Mouse (Mus musculus): ENCODE data around the gene Dpp6.
"Not testable (repeated sequence)": the region's sequence is repeated elsewhere in the genome, so short reads cannot be mapped to it uniquely, and the experiment has no call there.

Gene Dpp6

GRCm38 (mm10) chr5:27501338-27501737, 684.3 kb downstream of the Dpp6 start, which contains the start of gene Speer4b:
Gene Speer4b, minus strand, starts transcription at chr5:27501438.
- in situ Hi-C loops (cut with MboI), result not testable (repeated sequence)

DNA sequence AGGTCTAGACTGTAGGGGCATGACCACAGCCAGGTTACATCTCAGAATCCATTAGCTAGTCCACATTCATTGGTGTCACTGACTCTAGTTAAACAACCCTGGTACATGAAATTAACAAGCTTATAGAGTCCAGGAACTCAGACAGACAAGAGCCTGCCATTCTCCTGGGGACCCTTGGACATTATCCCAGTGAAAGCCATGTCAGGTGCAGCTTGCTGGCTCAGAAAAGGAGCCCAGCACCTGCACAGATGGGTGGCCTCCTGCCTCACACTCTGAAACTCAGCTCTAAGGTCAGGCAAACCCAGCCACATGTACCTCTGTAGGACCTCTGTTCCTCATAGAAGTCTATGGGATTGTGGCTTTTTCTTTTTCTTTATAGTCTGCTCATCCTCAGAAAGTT, 701.7 kb downstream of the Dpp6 start:
- in situ Hi-C loops (cut with MboI), result no loop called here

- in situ Hi-C loops (cut with MboI), result no loop called here
Observed at GRCm38 (mm10) chr5:27526906-27527305, 709.9 kb downstream of the Dpp6 start.

DNA sequence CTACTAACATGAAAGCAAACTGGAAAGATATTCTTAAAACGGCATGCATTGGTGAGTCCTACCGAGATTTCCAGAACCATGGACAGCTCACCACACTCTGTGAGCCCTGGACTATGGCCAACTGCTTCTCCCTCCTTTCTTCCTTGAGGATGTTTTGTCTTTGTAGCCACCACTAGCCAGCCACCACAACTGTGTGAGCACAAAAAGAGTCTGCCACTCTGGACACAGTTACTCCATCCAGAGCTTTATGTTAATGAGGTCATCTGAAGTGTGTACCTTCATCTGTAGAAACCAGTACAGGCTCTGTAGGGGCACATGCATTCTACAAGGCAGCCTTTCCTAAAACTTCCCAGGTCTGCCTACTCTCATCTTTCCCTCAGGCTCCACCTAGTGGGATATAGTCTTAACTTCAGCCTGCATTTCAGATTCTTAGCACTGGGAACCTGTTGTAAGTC, 727.8 kb downstream of the Dpp6 start:
- in situ Hi-C loops (cut with MboI), result no loop called here

GRCm38 (mm10) chr5:27549291-27549690, 732.3 kb downstream of the Dpp6 start:
- in situ Hi-C loops (cut with MboI), result no loop called here

- in situ Hi-C loops (cut with MboI), result no loop called here
Observed at GRCm38 (mm10) chr5:27565700-27566099, 748.7 kb downstream of the Dpp6 start.

- in situ Hi-C loops (cut with MboI), result no loop called here
Observed at GRCm38 (mm10) chr5:27587970-27588758, 771.2 kb downstream of the Dpp6 start.

GRCm38 (mm10) chr5:27604132-27604531, 787.1 kb downstream of the Dpp6 start:
- in situ Hi-C loops (cut with MboI), result no loop called here

DNA sequence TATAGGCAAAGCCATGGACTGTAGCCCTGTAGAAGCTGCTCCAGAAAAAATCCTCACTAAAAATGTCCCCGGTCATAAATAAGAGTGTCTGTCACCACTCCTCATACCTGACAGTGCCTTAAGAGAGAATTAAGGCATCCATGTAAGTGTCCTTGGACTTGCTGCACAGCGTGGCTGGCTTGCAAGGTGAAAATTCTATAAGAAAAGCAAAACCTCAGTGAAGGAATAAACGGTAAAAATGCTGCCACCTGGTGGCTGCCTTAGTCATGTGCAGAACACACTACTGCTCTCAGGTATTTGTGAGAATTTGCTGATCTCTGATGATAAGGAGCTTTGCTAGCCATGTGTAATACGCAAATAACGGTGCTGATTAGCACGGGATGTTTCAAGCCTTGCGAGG, 798.8 kb downstream of the Dpp6 start:
- in situ Hi-C loops (cut with MboI), result no loop called here

GRCm38 (mm10) chr5:27621811-27622210, 804.8 kb downstream of the Dpp6 start:
- in situ Hi-C loops (cut with MboI), result no loop called here

DNA sequence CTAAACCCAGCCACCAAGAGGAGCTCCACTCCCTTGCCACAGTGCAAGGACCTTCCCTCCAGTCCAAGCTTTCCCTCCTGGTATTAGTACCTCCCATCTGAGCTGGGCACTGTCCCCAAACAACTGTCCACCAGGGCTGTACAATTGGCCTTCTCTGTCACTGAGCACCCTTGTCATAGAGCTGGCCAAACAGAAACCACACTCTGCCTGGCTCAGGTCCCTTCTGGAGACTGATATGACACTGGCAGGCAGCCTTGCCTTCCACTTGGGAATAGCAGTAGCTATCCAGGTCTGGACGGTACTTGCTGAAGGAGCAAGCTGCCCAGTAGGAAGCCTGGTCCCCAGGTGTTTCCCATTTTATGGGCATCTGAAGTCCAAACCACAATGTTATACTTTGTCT, 806.9 kb downstream of the Dpp6 start:
- in situ Hi-C loops (cut with MboI), result no loop called here

- in situ Hi-C loops (cut with MboI), result no loop called here
Observed at GRCm38 (mm10) chr5:27632151-27632550, 815.1 kb downstream of the Dpp6 start.

DNA sequence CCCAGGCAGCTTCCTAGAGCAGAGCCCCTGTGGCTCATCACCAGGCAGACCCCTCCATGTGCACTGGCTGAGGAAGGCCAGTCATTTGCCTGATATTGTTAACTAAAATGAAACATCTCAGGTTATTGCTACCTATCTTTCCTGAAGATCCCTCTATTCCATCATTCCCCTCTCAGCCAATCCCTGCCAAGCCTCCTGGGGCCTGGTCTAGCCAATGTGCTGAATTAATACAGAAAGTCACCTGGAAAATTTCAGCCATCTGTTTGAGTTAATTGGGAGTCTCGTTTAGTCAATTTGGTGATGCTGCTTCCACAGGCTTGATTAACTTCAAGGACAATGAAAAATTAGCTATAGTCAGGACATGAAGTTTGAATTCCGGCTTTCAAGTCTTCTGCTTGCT, 818.9 kb downstream of the Dpp6 start:
- in situ Hi-C loops (cut with MboI), result no loop called here

- in situ Hi-C loops (cut with MboI), result no loop called here
Observed at GRCm38 (mm10) chr5:27641876-27642275, 824.9 kb downstream of the Dpp6 start.

DNA sequence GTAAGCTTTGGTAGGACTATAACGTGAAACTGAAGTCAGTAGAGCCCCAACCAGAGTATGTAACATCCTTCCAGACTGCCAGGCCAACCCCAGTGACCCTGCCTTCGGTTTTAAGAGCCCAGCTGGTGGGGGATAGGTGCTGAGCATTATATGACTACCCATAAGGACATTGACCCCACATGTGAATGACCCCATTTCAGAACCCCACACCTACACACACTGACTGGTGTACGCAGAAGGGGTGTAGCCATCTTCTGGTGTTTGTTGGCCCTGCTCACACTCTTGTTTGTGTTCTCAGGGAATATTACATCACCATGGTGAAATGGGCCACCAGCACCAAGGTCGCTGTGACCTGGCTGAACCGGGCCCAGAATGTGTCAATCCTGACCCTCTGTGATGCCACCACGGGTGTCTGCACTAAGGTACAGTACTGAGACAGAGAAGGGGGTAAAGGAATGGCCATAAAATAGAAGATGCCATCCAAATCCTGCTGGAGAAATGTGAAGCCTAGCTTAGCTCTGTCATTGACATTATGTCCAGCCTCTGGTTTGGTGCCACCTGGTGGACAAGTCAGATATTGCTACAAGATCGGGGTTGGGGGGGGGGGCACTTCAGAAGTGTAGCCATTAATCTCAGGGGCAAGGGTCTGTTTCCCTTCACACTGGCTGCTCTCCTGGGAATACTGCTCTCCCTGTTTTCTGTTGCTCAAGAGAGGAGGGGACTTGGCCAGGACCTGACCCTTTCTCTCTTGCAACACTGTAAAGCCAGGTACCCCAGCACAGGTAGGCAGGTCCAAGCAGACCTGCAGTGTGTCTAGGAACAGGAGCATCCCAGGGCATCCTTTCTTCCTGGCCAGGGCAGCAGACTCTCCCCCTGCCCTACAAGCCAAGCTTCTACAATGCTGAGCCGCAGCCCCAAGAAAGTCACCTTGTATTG, 835.1 kb downstream of the Dpp6 start:
- in situ Hi-C loops (cut with MboI), result no loop called here

- in situ Hi-C loops (cut with MboI), result no loop called here
Observed at GRCm38 (mm10) chr5:27656101-27656500, 839.1 kb downstream of the Dpp6 start.

- in situ Hi-C loops (cut with MboI), result no loop called here
Observed at GRCm38 (mm10) chr5:27657672-27658071, 840.7 kb downstream of the Dpp6 start.

DNA sequence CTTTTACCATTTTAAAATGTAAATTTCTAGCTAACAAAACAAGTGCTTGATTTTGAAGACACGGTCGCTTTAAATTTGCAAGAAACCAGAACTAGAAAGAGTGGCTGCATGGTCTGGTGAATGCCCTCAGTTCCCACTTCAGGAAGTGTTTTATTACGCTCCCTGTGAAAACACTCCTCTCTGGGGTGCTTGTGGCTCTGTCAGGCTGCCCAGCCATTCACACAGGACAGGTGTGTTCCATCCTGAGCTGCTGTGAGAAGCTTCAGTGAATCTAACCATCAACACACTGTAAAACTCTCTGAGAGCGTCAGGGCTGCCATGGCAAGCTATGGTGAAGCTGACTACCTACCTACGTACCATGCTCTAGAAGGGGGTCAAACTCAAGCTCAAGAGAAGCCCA, 841.2 kb downstream of the Dpp6 start:
- in situ Hi-C loops (cut with MboI), result no loop called here

DNA sequence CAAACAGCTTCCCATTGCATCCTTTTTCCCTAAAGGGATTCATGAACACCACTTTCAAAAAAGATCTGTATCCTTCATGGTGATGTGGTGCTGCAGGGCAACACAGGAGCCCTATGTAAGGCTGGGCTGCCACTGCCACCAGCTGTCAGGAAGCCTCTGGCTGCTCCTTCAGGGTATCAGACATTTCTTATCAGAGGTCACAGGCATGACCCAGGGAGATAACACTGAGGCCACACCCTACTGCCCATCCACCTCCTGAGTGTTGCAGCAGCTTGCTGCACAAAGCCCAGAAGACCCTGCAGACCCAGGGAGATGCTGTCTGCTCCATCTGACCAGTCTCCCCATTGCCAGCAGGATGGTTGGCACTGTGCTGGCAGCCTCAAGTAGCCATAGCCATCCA, 841.6 kb downstream of the Dpp6 start:
- in situ Hi-C loops (cut with MboI), result no loop called here

DNA sequence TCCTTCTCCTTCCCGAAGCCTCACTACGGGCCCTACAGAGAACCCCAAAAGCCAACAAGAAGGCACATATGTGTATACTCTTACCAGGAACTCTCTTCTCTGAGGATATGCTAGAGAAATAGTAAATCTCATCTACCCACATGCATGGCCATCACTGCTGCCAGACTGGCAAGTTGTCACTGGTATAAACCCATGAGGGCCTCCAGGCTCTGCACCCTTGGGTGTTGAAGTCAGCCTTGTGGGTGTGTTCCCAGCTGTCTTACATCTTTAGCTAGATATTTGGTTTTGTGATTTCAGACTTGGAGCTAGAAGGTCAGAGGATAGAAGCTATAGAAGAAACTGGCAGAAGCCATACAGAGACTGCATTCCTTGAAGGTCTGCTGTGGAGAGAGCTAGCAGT, 842.0 kb downstream of the Dpp6 start:
- in situ Hi-C loops (cut with MboI), result no loop called here

- in situ Hi-C loops (cut with MboI), result no loop called here
Observed at GRCm38 (mm10) chr5:27659781-27660180, 842.8 kb downstream of the Dpp6 start.

DNA sequence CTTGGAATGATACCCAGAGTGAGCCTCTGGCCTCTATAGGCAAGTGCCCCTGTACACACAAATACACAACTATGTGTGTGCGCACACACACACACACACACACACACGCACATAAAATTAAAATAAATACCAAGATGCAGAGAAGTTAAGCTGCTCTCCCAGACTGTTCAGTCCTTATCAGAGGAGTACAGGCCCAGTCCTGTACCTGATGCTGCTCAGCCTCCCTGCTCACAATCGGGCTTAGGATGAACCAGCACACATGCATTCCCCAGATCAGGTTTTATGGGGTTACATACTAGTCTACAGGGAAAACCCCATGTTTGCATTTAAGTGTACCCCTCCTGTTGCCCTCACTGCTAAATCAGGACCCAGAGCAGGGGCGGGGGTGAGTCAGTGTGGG, 847.1 kb downstream of the Dpp6 start:
- in situ Hi-C loops (cut with MboI), result no loop called here

- in situ Hi-C loops (cut with MboI), result no loop called here
Observed at GRCm38 (mm10) chr5:27671487-27671886, 854.5 kb downstream of the Dpp6 start.
